Mouse (Mus musculus) stomach, embryonic 15.5 days (tissue): Measurements from ENCODE around the gene Rwdd3. TPM values are rescaled to one million over a fixed set of nuclear protein-coding genes. Genes with fewer than 3 reads are reported as not detected.

Experiments
- ATAC-seq: fragments of 200-750 bp; cut with Nextera tagmentation; 2 replicates; pipeline ENCODE4 v1.8.0; 2017; ENCODE audit warnings: low read depth, moderate number of reproducible peaks, moderate TSS enrichment; ENCODE audit not compliant: insufficient read depth, low FRiP score
- H3K27ac ChIP-seq: fragments of 300-500 bp; sonication (generic); 2 replicates; pipeline ENCODE4 v1.5.1; 2015; ENCODE audit warnings: mild to moderate bottlenecking, inconsistent platforms
- H3K27me3 ChIP-seq: fragments of 300-500 bp; sonication (generic); replicated peaks from 2 replicates; pipeline ENCODE4 v1.6.1; 2015; ENCODE audit warnings: inconsistent platforms
- H3K36me3 ChIP-seq: fragments of 300-500 bp; sonication (generic); 2 replicates; pipeline ENCODE4 v1.6.1; 2015; ENCODE audit warnings: inconsistent platforms
- H3K4me1 ChIP-seq: fragments of 300-500 bp; sonication (generic); 2 replicates; pipeline ENCODE4 v1.6.1; 2015; ENCODE audit warnings: inconsistent platforms
- H3K4me2 ChIP-seq: fragments of 300-500 bp; sonication (generic); 2 replicates; pipeline ENCODE4 v1.6.1; 2015; ENCODE audit warnings: mild to moderate bottlenecking, inconsistent platforms
- H3K4me3 ChIP-seq: fragments of 300-500 bp; sonication (generic); replicated peaks from 2 replicates; pipeline ENCODE4 v1.5.1; 2015; ENCODE audit warnings: inconsistent platforms
- H3K9ac ChIP-seq: fragments of 300-500 bp; sonication (generic); 2 replicates; pipeline ENCODE4 v1.6.1; 2015; ENCODE audit warnings: inconsistent platforms
- H3K9me3 ChIP-seq: fragments of 300-500 bp; sonication (generic); 2 replicates; pipeline ENCODE4 v1.6.1; 2016; ENCODE audit warnings: inconsistent platforms
- whole genome bisulfite sequencing: fragments of 180-500 bp; shearing (Covaris S2); methylation state at CpG from one replicate; pipeline ENCODE4 v1.1.7; 2015; 5-methylcytosine and 5-hydroxymethylcytosine counted together
- polyA plus RNA-seq: library from polyadenylated mRNA; unstranded; fragments of >200 nt; fragmentation: Nextera tagmentation; extraction: Ambion mirVana; gene quantifications from 2 replicates; pipeline ENCODE4 v1.2.1, GENCODE M21; 2015

The Rwdd3 gene
- polyA plus RNA-seq, 1 experiment from 2014 or later, result 5.1 TPM

DNA sequence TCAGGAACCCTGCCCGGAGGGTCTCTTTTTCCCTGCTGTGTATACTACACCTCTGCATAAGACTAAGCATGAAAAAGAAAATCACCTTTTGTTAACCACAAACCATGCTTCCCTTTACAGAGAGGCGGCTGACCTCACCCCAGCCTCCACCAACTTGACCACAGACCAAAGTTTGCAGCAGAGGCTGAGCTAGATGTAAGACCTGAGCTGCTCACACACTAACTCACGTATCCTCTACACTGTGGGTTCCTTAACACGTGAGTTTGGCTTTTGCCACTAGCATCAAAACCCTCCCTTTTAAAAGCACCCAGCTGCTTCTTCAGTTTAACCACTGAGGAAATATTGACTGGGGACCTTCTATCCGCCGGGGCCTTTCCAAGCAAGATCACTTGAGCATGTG, 64.0 kb downstream of the Rwdd3 start:
- Histone ChIP-seq H3K9me3 (no peaks in the 10 kb centered on the region), H3K4me1 (no peaks in the 10 kb centered on the region), H3K4me3 (no peak overlapping the region), H3K27me3 (no peaks in the 10 kb centered on the region), H3K4me2 (no peak overlapping the region), H3K9ac (no peak overlapping the region), H3K27ac (no peak overlapping the region), H3K36me3 (no peaks in the 10 kb centered on the region)
- no peak for ATAC-seq
- 77% methylated on average over 6 of the region's 6 CpGs for WGBS

GRCm38 (mm10) chr3:121105408-121105708, 66.1 kb downstream of the Rwdd3 start:
- no peak overlapping the region for H3K9ac ChIP-seq
- H3K4me3 ChIP-seq, result 0 out of 2 replicates have a peak overlapping the region, but pooled peaks have one; percentile 30
- no peak for ATAC-seq
- no peak overlapping the region for H3K27ac ChIP-seq
- no peaks in the 10 kb centered on the region for H3K27me3 ChIP-seq
- H3K9me3 ChIP-seq, result no peaks in the 10 kb centered on the region
- WGBS, result 69% methylated on average over 5 of the region's 5 CpGs
- H3K36me3 ChIP-seq, result no peaks in the 10 kb centered on the region
- H3K4me2 ChIP-seq, result peak overlapping the region; percentile 44
- H3K4me1 ChIP-seq, result no peaks in the 10 kb centered on the region

Other genes starting within 250 kb of the Rwdd3 start
- gene Tmem56, start 111.4 kb upstream of the Rwdd3 start, polyA plus RNA-seq, result 2.1 and 2.7 TPM in 2 replicates
- gene Alg14, start 120.1 kb upstream of the Rwdd3 start, polyA plus RNA-seq, result 44.1 and 44.9 TPM in 2 replicates